ENCODE assay signal across 22 mouse cellular contexts in the genomic region with DNA sequence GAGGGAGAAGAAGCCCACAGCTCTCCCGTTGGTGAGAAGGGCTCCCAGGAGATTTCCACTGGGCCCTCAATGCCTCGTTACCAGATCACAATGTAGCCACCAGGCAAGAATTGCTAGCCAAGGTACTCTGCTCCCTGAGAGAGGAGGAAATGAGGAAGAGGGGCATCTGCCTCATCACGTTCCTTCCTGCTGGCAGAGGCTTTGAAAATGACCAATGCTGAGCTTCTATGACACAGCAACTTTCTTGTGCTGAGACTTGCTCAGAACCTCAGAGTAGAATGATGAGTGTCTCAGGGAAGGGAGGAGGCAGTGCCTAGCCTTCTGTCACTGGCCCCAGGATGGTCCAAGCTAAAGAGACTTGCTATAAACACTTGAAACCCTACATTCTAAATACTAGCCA.
A peak's percentile ranks its signal among the peaks of the same experiment; 100 is the strongest.
DNase-seq lines count a peak whose midpoint lies in the region; ATAC-seq lines count a peak whose summit lies in the region.
"Had no signal": no experiment of that assay in that cellular context is flagged by ENCODE, and none has a peak within 500 bp of the region (broad histone marks: within the 10 kb centered on the region; RNA-seq: fewer than 3 reads in every experiment).

No protein-coding gene starts in this region.

- WGBS in midbrain, embryonic 10.5 days: 68% methylated on average over 3 of the region's 3 CpGs
- 52% methylated on average over 3 of the region's 3 CpGs for WGBS in midbrain, embryonic 16.5 days

- ATAC-seq in midbrain, embryonic 16.5 days: no peak
- ATAC-seq in common myeloid progenitor, adult 5-6 weeks (replicated peaks; ENCODE audit: low read depth, poor library complexity, severe bottlenecking): 0 out of 2 replicates have a peak, but pooled peaks have one; percentile 8
- peak; percentile 68 for ATAC-seq in megakaryocyte progenitor cell, adult 5-6 weeks (replicated peaks; ENCODE audit: poor library complexity)
- ATAC-seq: activated CD4-positive, CD25-positive, alpha-beta regulatory T cell, adult 4 months; CD4-positive, CD25-positive, alpha-beta regulatory T cell, adult 4 months; forebrain, embryonic 14.5 days; Patski had no signal

- H3K9ac ChIP-seq in midbrain, embryonic 16.5 days (ENCODE audit: low read depth, low read length): no peak overlapping the region
- H3K9ac ChIP-seq: hindbrain, embryonic 14.5 days had no signal

- peak; percentile 7 for DNase-seq in midbrain, embryonic 10.5 days (ENCODE audit: low spot score)
- DNase-seq in layer of hippocampus, postnatal 14 days (ENCODE audit: low spot score in 2 of 2): no peak
- DNase-seq in thymus, postnatal 14 days: no peak
- DNase-seq: adrenal gland, postnatal 14 days; B cell, adult 2 months; cerebellum, adult 11-12 months; cerebellum, adult 9-10 months; cerebellum, postnatal 25 days; gastrocnemius, postnatal 36 days; heart, adult 18-20 months; heart, postnatal 10 days; heart, postnatal 4 days had no signal

- no peak overlapping the region for H3K27ac ChIP-seq in midbrain, embryonic 10.5 days (replicated peaks)
- H3K27ac ChIP-seq in midbrain, embryonic 16.5 days (ENCODE audit: low read length): no peak overlapping the region
- H3K27ac ChIP-seq: embryonic facial prominence, embryonic 10.5 days; heart, embryonic 10.5 days; hindbrain, embryonic 14.5 days had no signal

- no peak overlapping the region for H3K4me2 ChIP-seq in midbrain, embryonic 16.5 days (ENCODE audit: low read length)
- H3K4me2 ChIP-seq: hindbrain, embryonic 14.5 days had no signal

- no peaks in the 10 kb centered on the region for H3K36me3 ChIP-seq in midbrain, embryonic 10.5 days
- H3K36me3 ChIP-seq in midbrain, embryonic 16.5 days (ENCODE audit: control insufficient read depth, insufficient read depth, low read length): no peaks in the 10 kb centered on the region
- H3K36me3 ChIP-seq: embryonic facial prominence, embryonic 10.5 days; heart, embryonic 10.5 days had no signal

- no peak overlapping the region for H3K4me3 ChIP-seq in midbrain, embryonic 10.5 days
- no peak overlapping the region for H3K4me3 ChIP-seq in midbrain, embryonic 16.5 days (ENCODE audit: low read depth, low read length)
- H3K4me3 ChIP-seq: embryonic facial prominence, embryonic 10.5 days; heart, embryonic 10.5 days had no signal

- no peaks in the 10 kb centered on the region for H3K9me3 ChIP-seq in midbrain, embryonic 10.5 days (replicated peaks)
- no peaks in the 10 kb centered on the region for H3K9me3 ChIP-seq in midbrain, embryonic 16.5 days (replicated peaks; ENCODE audit: control insufficient read depth, low read length, poor library complexity, severe bottlenecking)
- H3K9me3 ChIP-seq: embryonic facial prominence, embryonic 10.5 days; heart, embryonic 10.5 days had no signal

- peaks cover 29% of the 10 kb centered on the region for H3K4me1 ChIP-seq in midbrain, embryonic 10.5 days
- peaks cover 19% of the 10 kb centered on the region for H3K4me1 ChIP-seq in midbrain, embryonic 16.5 days (ENCODE audit: control insufficient read depth, insufficient read depth, low read length)

- peaks cover 64% of the 10 kb centered on the region for H3K27me3 ChIP-seq in midbrain, embryonic 10.5 days (ENCODE audit: low read depth, poor library complexity, severe bottlenecking)
- peaks cover 26% of the 10 kb centered on the region for H3K27me3 ChIP-seq in midbrain, embryonic 16.5 days (ENCODE audit: control insufficient read depth, insufficient read depth, low read depth, low read length)
